Mouse (Mus musculus) liver, embryonic 12.5 days (tissue): ENCODE measurements around the gene Pde2a. TPM values are rescaled to one million over a fixed set of nuclear protein-coding genes. Genes with fewer than 3 reads are reported as not detected.
A peak's percentile ranks its signal among the peaks of the same experiment; 100 is the strongest.

Experiments used
- ATAC-seq: fragments of 200-750 bp; cut with Nextera tagmentation; 2 replicates; pipeline ENCODE4 v1.8.0; 2017; ENCODE audit warnings: moderate number of reproducible peaks, mild to moderate bottlenecking, moderate library complexity
- H3K27ac ChIP-seq: fragments of 300-500 bp; sonication (generic); 2 replicates; pipeline ENCODE4 v1.5.1; 2016; ENCODE audit warnings: mild to moderate bottlenecking
- H3K27me3 ChIP-seq: fragments of 300-500 bp; sonication (generic); replicated peaks from 2 replicates; pipeline ENCODE4 v1.6.1; 2016; ENCODE audit warnings: mild to moderate bottlenecking, moderate library complexity
- H3K36me3 ChIP-seq: fragments of 300-500 bp; sonication (generic); 2 replicates; pipeline ENCODE4 v1.6.1; 2016; ENCODE audit warnings: mild to moderate bottlenecking, moderate library complexity
- H3K4me1 ChIP-seq: fragments of 300-500 bp; sonication (generic); 2 replicates; pipeline ENCODE4 v1.6.1; 2016
- H3K4me2 ChIP-seq: fragments of 300-500 bp; sonication (generic); 2 replicates; pipeline ENCODE4 v1.6.1; 2016; ENCODE audit warnings: mild to moderate bottlenecking, moderate library complexity
- H3K4me3 ChIP-seq: fragments of 300-500 bp; sonication (generic); 2 replicates; pipeline ENCODE4 v1.5.1; 2016; ENCODE audit warnings: mild to moderate bottlenecking, moderate library complexity
- H3K9ac ChIP-seq: fragments of 300-500 bp; sonication (generic); 2 replicates; pipeline ENCODE4 v1.6.1; 2016; ENCODE audit warnings: mild to moderate bottlenecking, moderate library complexity
- H3K9me3 ChIP-seq: fragments of 300-500 bp; sonication (generic); replicated peaks from 2 replicates; pipeline ENCODE4 v1.6.1; 2016; ENCODE audit warnings: mild to moderate bottlenecking, moderate library complexity
- WGBS: fragments of 180-500 bp; shearing (Covaris S2); methylation state at CpG from one replicate; pipeline ENCODE4 v1.1.7; 2016; ENCODE audit not compliant: insufficient replicate concordance; 5-methylcytosine and 5-hydroxymethylcytosine counted together
- polyA plus RNA-seq: library from polyadenylated mRNA; unstranded; fragments of >200 nt; fragmentation: Nextera tagmentation; extraction: Ambion mirVana; gene quantifications from 2 replicates; pipeline ENCODE4 v1.2.1, GENCODE M21; 2016

Gene Pde2a
- polyA plus RNA-seq, 1 experiment from 2014 or later = 12.0 TPM

DNA sequence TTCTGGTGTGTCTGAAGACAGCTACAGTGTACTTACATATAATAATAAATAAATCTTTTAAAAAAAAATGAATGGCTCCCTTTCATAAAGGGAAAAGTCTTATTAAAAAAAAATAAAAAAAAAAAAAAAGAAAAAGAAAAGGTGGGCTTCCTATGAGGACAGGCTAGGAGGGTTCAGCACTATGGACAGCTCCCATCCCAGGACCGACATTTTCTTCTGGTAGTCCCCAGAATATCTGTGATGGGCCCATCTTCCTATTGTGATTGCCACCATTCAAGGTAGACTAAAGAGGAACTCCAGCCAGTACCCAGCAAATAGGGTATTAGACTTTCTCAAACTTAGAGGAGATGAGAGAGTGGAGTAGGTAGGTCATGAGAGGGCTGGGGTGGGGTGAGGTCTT lies 16.4 kb downstream of the Pde2a start:
- Histone ChIP-seq H3K4me3 (no peak overlapping the region), H3K4me1 (no peaks in the 10 kb centered on the region), H3K27me3 (peaks cover 16% of the 10 kb centered on the region), H3K4me2 (no peak overlapping the region), H3K9ac (no peak overlapping the region), H3K27ac (no peak overlapping the region), H3K9me3 (no peaks in the 10 kb centered on the region), H3K36me3 (no peaks in the 10 kb centered on the region)
- WGBS = 11% methylated on average over 1 of the region's 1 CpGs
- ATAC-seq = no peak

DNA sequence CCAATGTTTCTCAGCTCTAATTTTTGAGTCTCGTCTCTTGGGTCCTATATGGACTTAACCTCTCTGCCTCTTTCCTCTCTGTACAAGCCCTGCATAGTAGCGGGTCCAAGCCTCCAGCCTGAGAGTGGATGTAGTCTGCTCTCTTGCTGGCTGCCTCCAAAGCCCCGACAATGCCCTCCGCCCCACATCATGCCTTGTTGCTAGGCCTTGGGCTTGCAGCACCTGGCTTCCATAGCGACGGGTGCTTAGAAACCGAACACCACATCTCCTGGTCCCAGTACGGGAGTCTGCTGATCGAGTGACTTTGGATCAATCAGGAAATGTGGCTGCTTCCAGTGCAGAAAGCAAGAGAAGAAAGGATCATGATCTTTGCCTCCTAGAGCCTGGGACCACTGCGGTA lies 21.6 kb downstream of the Pde2a start:
- H3K4me1 ChIP-seq = no peaks in the 10 kb centered on the region
- H3K4me3 ChIP-seq = no peak overlapping the region
- no peak overlapping the region for H3K9ac ChIP-seq
- no peaks in the 10 kb centered on the region for H3K36me3 ChIP-seq
- peaks cover 21% of the 10 kb centered on the region for H3K27me3 ChIP-seq
- ATAC-seq = no peak
- H3K9me3 ChIP-seq = no peaks in the 10 kb centered on the region
- WGBS = 78% methylated on average over 10 of the region's 10 CpGs
- no peak overlapping the region for H3K27ac ChIP-seq
- no peak overlapping the region for H3K4me2 ChIP-seq

DNA sequence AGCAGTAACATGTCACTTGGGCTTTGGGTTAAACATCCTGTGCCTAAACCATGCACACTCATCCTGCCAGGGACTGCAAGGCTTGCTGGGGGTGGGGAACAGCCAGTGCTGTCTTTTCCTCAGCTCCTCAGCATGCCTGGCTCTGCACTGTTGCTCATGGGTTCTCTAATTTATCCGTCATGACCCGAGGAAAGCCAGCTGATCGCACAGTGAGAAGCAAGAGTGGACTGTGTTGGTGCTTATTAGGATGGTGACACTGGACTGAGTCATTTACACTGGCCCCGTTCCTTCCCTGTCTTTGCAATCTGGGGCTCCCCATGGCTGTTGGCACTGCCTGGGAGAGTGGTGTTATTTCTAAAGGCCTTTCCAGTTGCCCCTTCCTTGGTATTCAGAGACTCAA lies 22.7 kb downstream of the Pde2a start:
- no peaks in the 10 kb centered on the region for H3K9me3 ChIP-seq
- WGBS = 63% methylated on average over 4 of the region's 4 CpGs

DNA sequence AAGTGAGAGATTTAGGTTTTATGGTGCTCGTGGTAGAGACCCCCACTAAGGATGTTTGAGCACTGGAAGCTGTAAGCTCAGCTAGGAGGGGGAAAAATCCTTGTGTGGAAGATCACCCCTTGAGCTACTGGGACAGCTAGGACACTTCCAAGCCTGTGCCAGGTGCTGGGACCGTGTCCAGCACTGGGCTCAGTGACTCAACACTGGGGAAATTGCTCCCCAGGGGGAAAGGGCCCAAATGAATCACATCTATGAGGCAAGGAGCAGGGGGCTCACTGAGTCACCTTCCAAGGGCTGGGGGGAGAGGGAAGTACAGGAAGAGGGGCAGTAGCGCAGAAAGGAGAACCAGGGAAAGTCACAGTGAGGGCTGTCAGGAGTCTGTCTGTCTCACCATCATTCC lies 28.4 kb downstream of the Pde2a start:
- no peak for ATAC-seq
- Histone ChIP-seq H3K27me3 (peaks cover 64% of the 10 kb centered on the region), H3K9me3 (no peaks in the 10 kb centered on the region), H3K9ac (no peak overlapping the region), H3K4me2 (no peak overlapping the region), H3K27ac (no peak overlapping the region), H3K4me3 (no peak overlapping the region), H3K36me3 (no peaks in the 10 kb centered on the region), H3K4me1 (peaks cover 12% of the 10 kb centered on the region)
- WGBS = 29% methylated on average over 3 of the region's 3 CpGs

More for the DNA sequence above, 22.7 kb downstream of the Pde2a start:
- H3K4me3 ChIP-seq = no peak overlapping the region
- no peaks in the 10 kb centered on the region for H3K4me1 ChIP-seq
- H3K36me3 ChIP-seq = no peaks in the 10 kb centered on the region
- H3K27me3 ChIP-seq = peaks cover 29% of the 10 kb centered on the region
- no peak for ATAC-seq
- no peak overlapping the region for H3K4me2 ChIP-seq
- H3K27ac ChIP-seq = no peak overlapping the region
- H3K9ac ChIP-seq = no peak overlapping the region

DNA sequence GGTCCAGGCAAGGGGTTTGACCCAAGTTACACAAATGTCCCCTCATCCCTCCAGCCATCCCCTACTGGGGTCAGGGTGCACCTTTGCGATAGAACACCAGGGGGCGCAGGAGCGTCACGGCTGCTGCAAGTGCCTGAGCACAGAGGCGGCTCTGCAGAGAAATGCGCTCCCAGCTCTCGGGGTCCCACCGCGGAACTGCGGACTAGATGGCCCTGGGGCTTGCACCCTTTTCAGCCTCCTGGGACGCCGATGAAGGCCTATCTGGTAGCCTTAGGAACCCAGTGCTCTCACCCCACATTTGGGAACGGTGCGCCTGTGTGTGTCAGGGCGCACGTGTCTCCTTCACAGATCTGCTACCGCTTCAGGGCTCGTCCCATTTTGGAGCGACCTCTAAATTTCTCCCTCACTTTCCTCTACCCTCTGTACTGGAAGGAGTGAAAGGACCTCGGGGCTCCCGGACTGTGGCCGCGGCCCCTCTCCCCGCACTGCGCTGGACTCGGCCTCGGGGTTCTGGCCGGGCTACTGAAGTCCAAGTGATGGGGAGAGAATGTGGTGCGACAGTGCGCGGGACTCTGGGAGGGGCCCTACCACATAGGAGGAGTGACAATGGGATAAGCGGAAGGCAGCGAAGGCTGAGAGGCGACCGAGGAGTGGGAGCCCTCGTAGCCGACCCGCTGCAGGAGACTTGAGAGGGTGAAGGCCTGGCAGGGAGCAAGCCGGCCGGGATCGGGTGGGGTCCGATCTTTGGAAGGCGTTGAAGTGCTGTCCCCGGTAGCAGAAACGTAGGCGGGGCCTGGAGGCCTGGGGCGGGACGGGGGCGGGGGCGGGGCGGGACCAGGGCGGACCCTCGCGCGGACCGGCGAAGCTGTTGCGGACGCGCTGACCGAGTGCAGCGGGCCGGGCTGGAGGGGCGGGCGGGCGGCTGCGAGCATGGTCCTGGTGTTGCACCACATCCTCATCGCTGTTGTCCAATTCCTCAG lies 29.2 kb downstream of the Pde2a start:
- no peaks in the 10 kb centered on the region for H3K36me3 ChIP-seq
- ATAC-seq = peak; percentile 74
- H3K9ac ChIP-seq = peak overlapping the region; percentile 44
- peaks cover 12% of the 10 kb centered on the region for H3K4me1 ChIP-seq
- H3K4me3 ChIP-seq = peak overlapping the region; percentile 52
- H3K27me3 ChIP-seq = peaks cover 72% of the 10 kb centered on the region
- H3K9me3 ChIP-seq = no peaks in the 10 kb centered on the region
- WGBS = under 1% methylated on average over 67 of the region's 68 CpGs
- H3K4me2 ChIP-seq = peak overlapping the region; percentile 83
- H3K27ac ChIP-seq = no peak overlapping the region

DNA sequence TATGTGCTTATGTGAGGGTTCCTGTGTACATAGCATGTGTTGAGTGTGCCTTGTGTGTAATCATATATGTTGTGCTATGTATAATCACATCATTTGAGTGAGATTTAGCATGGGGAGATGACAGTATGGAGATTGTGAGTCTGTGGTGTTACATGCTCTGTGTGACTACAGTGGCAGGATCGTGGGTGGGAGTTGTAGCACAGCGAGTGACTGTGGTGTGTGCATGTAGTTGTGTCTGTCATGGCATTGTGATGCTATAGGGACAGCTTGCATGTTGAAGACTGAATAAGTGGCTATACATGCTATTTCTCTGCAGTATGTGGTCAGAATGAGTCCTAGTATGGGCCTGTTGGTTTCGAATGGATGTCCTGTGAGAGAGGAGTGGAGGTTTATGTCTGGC lies 31.2 kb downstream of the Pde2a start:
- peaks cover 12% of the 10 kb centered on the region for H3K4me1 ChIP-seq
- H3K9ac ChIP-seq = no peak overlapping the region
- H3K36me3 ChIP-seq = no peaks in the 10 kb centered on the region
- no peak for ATAC-seq
- H3K27me3 ChIP-seq = peaks cover 83% of the 10 kb centered on the region
- H3K4me3 ChIP-seq = 0 out of 2 replicates have a peak overlapping the region, but pooled peaks have one; percentile 52
- peak overlapping the region; percentile 3; the same call in 1 of the 2 replicates for H3K4me2 ChIP-seq
- 72% methylated on average over 3 of the region's 3 CpGs for WGBS
- H3K27ac ChIP-seq = no peak overlapping the region
- no peaks in the 10 kb centered on the region for H3K9me3 ChIP-seq

DNA sequence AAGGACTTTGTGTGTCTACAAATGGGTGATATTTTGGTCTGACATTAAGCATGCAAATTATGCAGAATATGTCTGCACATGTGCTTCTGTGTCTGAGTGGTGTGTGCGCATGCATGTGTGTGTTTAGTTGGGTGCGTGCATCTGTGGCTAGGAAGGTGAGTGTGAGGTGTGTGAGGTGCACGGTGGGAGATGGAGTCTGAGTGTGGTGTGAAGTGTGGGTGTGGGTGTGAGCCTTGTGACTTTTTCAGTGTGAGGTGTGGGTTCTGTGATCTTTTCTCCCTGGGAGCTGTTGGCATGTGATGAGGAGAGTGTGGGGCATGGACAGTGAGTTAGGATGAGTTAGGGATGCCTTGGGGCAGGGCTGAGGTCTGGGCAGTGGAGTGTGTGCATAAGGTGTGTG lies 31.8 kb downstream of the Pde2a start:
- Histone ChIP-seq H3K9ac (no peak overlapping the region), H3K36me3 (no peaks in the 10 kb centered on the region), H3K9me3 (no peaks in the 10 kb centered on the region), H3K4me1 (peaks cover 12% of the 10 kb centered on the region), H3K27ac (no peak overlapping the region), H3K4me3 (0 out of 2 replicates have a peak overlapping the region, but pooled peaks have one; percentile 1), H3K4me2 (no peak overlapping the region), H3K27me3 (peaks cover 79% of the 10 kb centered on the region)
- WGBS = 74% methylated on average over 3 of the region's 3 CpGs
- ATAC-seq = no peak

DNA sequence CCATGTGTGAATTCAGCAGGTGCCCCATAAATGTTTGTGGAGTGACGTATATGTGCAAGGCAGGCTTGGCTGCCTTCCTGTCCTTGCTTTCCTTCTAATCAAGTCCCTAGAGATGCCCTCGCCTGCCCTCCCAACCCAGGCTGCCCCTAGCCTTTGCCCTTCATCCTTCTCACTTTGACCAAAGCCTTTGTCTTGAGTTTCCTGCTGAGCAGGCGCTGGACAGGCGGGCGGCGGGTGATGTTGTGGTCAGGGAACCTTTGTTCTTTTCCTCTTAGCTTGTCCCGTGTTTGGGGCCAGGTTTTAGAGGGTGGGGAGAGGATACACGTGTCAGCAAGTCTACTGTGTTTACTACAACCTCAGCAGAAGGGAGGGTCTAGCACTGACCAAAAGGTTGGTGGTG lies 32.2 kb downstream of the Pde2a start:
- WGBS = 28% methylated on average over 8 of the region's 8 CpGs
- H3K27me3 ChIP-seq = peaks cover 75% of the 10 kb centered on the region

DNA sequence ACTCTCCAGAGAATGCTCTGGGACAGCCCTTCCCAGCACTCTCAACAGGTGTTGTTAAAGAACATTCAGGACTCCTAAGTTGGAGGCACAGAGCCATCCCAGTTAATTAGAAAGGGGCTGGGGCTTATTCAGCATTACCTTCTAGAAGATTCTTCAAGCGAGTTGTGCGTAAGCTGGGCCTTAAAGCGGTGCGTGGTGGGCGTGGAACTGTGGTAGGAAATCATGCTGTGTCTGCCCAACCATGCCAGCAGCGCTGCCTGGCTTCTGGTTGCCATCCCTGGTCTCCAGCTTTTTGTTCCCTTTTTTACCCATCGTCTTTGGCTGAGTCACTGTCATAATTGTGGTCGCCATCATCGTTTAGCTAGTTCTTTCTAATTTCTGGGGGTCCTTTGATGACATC lies 33.0 kb downstream of the Pde2a start:
- H3K4me1 ChIP-seq = peaks cover 12% of the 10 kb centered on the region
- H3K9me3 ChIP-seq = no peaks in the 10 kb centered on the region
- H3K4me2 ChIP-seq = no peak overlapping the region
- H3K4me3 ChIP-seq = no peak overlapping the region
- no peaks in the 10 kb centered on the region for H3K36me3 ChIP-seq
- ATAC-seq = no peak
- H3K27ac ChIP-seq = no peak overlapping the region
- 42% methylated on average over 9 of the region's 9 CpGs for WGBS
- H3K9ac ChIP-seq = no peak overlapping the region
- H3K27me3 ChIP-seq = peaks cover 75% of the 10 kb centered on the region

More for the DNA sequence above, 32.2 kb downstream of the Pde2a start:
- Histone ChIP-seq H3K4me2 (no peak overlapping the region), H3K36me3 (no peaks in the 10 kb centered on the region), H3K9me3 (no peaks in the 10 kb centered on the region), H3K9ac (no peak overlapping the region), H3K4me3 (no peak overlapping the region), H3K27ac (no peak overlapping the region), H3K4me1 (peaks cover 12% of the 10 kb centered on the region)
- no peak for ATAC-seq

DNA sequence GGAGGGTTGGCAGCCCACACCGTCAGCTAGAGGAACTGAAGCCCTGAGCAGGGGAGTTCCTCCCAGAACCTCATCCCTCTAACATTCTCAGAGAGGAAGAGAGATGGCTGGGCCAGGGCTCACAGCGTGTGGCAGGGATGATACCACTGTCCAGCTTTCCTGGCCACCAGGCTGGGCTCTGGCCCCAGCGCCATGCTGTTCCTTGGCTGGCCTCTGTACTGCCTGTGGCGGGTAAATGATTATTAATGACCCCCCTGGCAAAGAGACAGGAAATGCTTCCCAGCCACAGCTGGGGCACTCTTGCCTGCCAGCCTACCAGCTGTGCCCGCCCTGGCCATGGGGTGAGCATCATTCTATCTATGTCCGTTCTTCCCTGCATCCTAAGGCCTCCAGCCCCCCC lies 33.6 kb downstream of the Pde2a start:
- H3K4me3 ChIP-seq = no peak overlapping the region
- H3K27me3 ChIP-seq = peaks cover 72% of the 10 kb centered on the region
- H3K4me2 ChIP-seq = no peak overlapping the region
- no peaks in the 10 kb centered on the region for H3K9me3 ChIP-seq
- H3K36me3 ChIP-seq = no peaks in the 10 kb centered on the region
- 47% methylated on average over 6 of the region's 6 CpGs for WGBS
- no peak overlapping the region for H3K9ac ChIP-seq
- no peak for ATAC-seq
- H3K4me1 ChIP-seq = peaks cover 12% of the 10 kb centered on the region
- no peak overlapping the region for H3K27ac ChIP-seq

DNA sequence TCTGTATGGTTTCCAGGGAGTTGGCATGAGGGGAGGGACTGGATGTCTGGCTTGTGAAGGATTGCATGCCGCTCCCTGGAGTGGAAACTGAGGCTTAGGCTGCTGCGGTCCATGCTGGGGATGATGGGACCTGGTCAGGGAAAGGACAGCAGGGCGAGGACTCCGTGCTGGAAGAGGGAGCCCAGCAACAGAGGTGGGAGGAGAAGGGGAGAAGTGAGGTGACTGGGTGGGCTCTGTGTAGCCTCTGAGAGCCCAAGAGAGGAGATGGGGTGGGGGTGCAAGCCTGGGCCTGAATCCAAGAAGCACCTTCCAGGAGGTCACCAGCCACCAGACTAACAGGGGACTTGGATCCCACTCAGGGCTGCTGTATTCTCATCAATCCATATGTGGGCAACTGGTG lies 34.8 kb downstream of the Pde2a start:
- Histone ChIP-seq H3K36me3 (no peaks in the 10 kb centered on the region), H3K9me3 (no peaks in the 10 kb centered on the region), H3K4me2 (no peak overlapping the region), H3K4me3 (no peak overlapping the region), H3K9ac (no peak overlapping the region), H3K27ac (no peak overlapping the region), H3K27me3 (peaks cover 60% of the 10 kb centered on the region), H3K4me1 (peaks cover 2% of the 10 kb centered on the region)
- 61% methylated on average over 4 of the region's 4 CpGs for WGBS
- no peak for ATAC-seq

DNA sequence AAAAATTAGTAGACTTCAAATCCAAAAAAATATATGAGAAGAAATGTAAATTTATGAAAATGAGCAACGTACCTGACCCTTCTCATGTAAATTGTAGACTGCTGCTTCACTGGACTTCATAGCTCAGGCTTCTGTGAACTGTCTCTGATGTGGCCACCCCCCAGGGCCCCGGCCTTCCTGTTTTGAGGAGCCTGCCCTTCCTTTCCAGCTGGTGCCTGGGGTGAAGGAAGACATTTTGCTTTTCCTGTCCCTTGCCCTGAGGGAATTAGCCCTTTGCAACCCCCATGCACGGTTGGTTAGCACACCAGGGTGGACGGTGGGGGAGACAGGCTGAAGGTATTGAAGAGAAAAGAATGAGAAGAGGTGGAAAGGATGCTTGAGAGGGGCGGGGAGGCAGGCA lies 35.3 kb downstream of the Pde2a start:
- Histone ChIP-seq H3K36me3 (no peaks in the 10 kb centered on the region), H3K27me3 (peaks cover 56% of the 10 kb centered on the region), H3K9me3 (no peaks in the 10 kb centered on the region), H3K27ac (no peak overlapping the region), H3K4me2 (no peak overlapping the region), H3K4me1 (no peaks in the 10 kb centered on the region), H3K9ac (no peak overlapping the region), H3K4me3 (no peak overlapping the region)
- WGBS = 31% methylated on average over 5 of the region's 5 CpGs
- no peak for ATAC-seq
